Mouse (Mus musculus): ENCODE data around the gene Fbxl4. TPM values are rescaled to one million over a fixed set of nuclear protein-coding genes. Genes with fewer than 3 reads are reported as not detected.

Fbxl4 gene
- polyA plus RNA-seq, 1 experiment: 0.01 TPM

DNA sequence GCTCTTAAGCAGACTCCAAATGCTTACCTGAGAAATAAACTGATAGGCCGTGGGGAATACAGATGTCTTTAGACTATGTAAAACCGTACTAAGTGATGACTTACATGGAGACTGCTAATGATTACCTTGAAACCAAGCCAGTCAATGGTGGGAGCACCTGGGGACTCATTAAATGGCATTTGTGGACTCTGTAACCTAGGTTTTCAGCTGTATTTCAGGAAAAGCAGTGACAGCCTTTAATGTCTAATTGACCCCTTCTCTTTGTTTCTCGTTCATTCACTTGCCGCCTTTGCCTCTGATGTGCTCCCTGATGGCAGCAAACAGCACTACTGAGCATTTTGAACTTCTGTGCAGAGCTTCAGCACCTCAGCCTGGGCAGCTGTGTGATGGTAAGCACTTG is 65.1 kb downstream of the Fbxl4 start:
- no peaks in the 10 kb centered on the region for H3K4me1 ChIP-seq (ENCODE audit: control insufficient read depth)
- H3K9me3 ChIP-seq (ENCODE audit: control insufficient read depth, low read length): no peaks in the 10 kb centered on the region
- no peaks in the 10 kb centered on the region; the same call in 1 of the 2 replicates for H3K36me3 ChIP-seq (ENCODE audit: control insufficient read depth)
- no peaks in the 10 kb centered on the region for H3K27me3 ChIP-seq (ENCODE audit: control insufficient read depth)
- no peak overlapping the region for H3K4me3 ChIP-seq (replicated peaks)
- TF ChIP-seq GATA1 (IDR thresholded peaks at IDR 0.05; ENCODE audit: low read length) (no peak), TAL1 (IDR thresholded peaks at IDR 0.05; ENCODE audit: low read length) (no peak)

DNA sequence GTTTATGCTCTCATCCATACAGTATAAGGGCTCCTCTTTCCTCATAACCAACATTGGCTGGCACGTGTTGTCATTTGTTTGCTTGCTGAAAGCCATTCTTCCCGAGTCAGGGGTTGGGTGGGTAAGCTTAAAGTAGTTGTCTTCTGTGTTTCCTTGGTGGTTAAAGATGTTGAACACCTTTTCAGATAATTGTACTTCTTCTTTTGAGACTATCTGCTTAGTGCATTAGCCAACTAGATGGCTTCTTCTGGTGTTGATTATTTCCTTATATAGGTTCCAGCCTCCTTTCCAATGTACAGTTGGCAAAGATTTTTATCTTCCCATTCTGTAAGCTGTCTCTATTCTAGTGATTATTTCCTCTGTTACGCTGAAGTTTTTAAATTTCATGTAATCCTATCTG is 70.8 kb downstream of the Fbxl4 start:
- H3K9me3 ChIP-seq (ENCODE audit: control insufficient read depth, low read length): no peaks in the 10 kb centered on the region
- no peaks in the 10 kb centered on the region; the same call in 1 of the 2 replicates for H3K36me3 ChIP-seq (ENCODE audit: control insufficient read depth)
- no peaks in the 10 kb centered on the region for H3K4me1 ChIP-seq (ENCODE audit: control insufficient read depth)
- no peak overlapping the region for H3K4me3 ChIP-seq (replicated peaks)
- TF ChIP-seq GATA1 (IDR thresholded peaks at IDR 0.05; ENCODE audit: low read length) (no peak), TAL1 (IDR thresholded peaks at IDR 0.05; ENCODE audit: low read length) (no peak)
- no peaks in the 10 kb centered on the region for H3K27me3 ChIP-seq (ENCODE audit: control insufficient read depth)

DNA sequence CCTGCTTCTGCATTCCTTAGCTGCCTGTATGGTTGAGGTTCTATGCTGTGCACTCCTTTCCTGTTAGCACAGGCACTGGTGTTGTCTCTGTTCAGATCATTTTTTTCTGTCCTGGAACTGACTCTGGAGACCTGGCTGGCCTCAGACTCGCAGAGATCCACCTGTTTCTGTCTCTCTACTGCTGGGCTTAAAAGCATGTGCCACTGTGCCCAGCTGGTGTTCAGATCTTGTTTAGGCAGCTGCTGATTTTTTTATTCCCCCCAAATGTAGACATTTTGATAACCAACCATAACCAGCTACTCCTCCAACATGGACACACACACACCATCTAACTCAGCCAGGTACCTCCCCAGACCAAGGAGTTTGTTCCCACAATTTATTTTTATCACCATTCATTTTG is 112.2 kb downstream of the Fbxl4 start:
- no peak overlapping the region for H3K4me3 ChIP-seq (replicated peaks)
- no peaks in the 10 kb centered on the region; the same call in 1 of the 2 replicates for H3K27me3 ChIP-seq (ENCODE audit: control insufficient read depth)

DNA sequence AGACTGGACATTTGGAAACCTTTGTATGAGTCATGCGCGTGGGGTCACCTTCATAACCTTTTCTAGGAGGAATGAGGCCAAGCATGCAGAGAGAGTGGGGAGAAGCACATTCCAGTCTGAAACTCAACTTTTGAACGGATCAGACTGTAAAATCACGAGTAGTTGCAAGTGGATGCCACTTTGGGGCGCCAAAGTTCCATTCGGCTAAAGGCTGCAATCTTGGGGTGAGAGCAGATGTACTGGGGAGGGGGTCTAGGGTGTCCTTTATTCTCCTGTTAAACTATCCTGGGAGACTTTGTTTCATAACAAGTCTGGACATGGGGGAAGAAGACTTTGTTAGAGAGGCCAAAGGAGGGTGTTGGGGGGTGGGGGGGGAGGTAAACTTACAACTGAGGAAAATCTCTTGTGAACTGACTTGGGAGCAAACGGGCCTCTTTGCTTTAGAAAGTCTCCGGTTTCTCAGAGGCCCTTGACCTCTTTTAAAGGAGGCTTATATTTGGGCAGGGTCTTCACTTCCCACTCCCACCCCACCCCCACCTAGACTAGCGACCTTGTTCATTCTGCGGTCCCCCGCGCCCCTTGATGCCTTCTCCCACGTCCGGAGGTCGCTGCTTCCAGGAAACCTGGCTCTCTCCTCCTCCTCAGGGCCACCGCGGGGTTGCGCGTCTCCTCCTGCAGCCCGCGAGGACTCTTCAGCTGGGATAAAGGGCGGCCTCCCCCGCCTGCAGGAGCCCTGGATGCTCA is 119.8 kb downstream of the Fbxl4 start:
- H3K4me1 ChIP-seq (ENCODE audit: control insufficient read depth): no peaks in the 10 kb centered on the region
- peaks cover 71% of the 10 kb centered on the region for H3K27me3 ChIP-seq (ENCODE audit: control insufficient read depth)
- no peaks in the 10 kb centered on the region for H3K9me3 ChIP-seq (ENCODE audit: control insufficient read depth, low read length)
- H3K4me3 ChIP-seq (replicated peaks): no peak overlapping the region
- no peak for TF ChIP-seq GATA1 (IDR thresholded peaks at IDR 0.05; ENCODE audit: low read length)
- TF ChIP-seq TAL1 (IDR thresholded peaks at IDR 0.05; ENCODE audit: low read length): no peak
- no peaks in the 10 kb centered on the region for H3K36me3 ChIP-seq (ENCODE audit: control insufficient read depth)

More for the DNA sequence above, 112.2 kb downstream of the Fbxl4 start:
- no peaks in the 10 kb centered on the region for H3K9me3 ChIP-seq (ENCODE audit: control insufficient read depth, low read length)
- H3K4me1 ChIP-seq (ENCODE audit: control insufficient read depth): no peaks in the 10 kb centered on the region
- no peak for TF ChIP-seq TAL1 (IDR thresholded peaks at IDR 0.05; ENCODE audit: low read length)
- no peak for TF ChIP-seq GATA1 (IDR thresholded peaks at IDR 0.05; ENCODE audit: low read length)
- H3K36me3 ChIP-seq (ENCODE audit: control insufficient read depth): no peaks in the 10 kb centered on the region

DNA sequence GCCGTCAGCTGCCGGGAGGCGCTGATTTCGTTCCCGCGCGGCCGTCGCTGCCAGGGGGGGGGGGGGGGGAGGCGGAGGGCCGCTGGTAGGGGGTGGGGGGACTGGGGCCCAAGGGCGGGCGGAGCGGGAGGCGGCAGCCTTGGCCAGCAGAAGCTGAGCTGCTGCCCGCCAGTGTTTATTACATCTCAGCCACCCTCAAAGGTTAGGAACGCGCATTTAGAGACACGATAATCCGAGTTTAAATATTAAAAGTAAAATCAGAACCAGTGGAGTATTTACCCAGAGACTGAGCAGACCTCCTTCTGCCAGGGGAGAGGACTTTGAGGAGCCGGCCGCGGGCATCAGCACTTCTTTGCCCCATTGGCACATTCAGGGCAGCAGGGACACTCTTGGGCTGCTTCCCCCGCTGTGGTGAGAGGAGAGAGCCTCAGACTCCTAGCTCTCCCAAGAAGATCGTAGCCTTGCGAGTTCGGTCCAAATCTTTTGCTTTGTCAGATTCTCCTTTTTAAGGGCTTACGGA is 120.4 kb downstream of the Fbxl4 start:
- TF ChIP-seq TAL1 (IDR thresholded peaks at IDR 0.05; ENCODE audit: low read length): no peak
- no peak for TF ChIP-seq GATA1 (IDR thresholded peaks at IDR 0.05; ENCODE audit: low read length)
- no peaks in the 10 kb centered on the region for H3K36me3 ChIP-seq (ENCODE audit: control insufficient read depth)
- no peak overlapping the region for H3K4me3 ChIP-seq (replicated peaks)
- peaks cover 74% of the 10 kb centered on the region for H3K27me3 ChIP-seq (ENCODE audit: control insufficient read depth)
- no peaks in the 10 kb centered on the region for H3K4me1 ChIP-seq (ENCODE audit: control insufficient read depth)
- no peaks in the 10 kb centered on the region for H3K9me3 ChIP-seq (ENCODE audit: control insufficient read depth, low read length)

DNA sequence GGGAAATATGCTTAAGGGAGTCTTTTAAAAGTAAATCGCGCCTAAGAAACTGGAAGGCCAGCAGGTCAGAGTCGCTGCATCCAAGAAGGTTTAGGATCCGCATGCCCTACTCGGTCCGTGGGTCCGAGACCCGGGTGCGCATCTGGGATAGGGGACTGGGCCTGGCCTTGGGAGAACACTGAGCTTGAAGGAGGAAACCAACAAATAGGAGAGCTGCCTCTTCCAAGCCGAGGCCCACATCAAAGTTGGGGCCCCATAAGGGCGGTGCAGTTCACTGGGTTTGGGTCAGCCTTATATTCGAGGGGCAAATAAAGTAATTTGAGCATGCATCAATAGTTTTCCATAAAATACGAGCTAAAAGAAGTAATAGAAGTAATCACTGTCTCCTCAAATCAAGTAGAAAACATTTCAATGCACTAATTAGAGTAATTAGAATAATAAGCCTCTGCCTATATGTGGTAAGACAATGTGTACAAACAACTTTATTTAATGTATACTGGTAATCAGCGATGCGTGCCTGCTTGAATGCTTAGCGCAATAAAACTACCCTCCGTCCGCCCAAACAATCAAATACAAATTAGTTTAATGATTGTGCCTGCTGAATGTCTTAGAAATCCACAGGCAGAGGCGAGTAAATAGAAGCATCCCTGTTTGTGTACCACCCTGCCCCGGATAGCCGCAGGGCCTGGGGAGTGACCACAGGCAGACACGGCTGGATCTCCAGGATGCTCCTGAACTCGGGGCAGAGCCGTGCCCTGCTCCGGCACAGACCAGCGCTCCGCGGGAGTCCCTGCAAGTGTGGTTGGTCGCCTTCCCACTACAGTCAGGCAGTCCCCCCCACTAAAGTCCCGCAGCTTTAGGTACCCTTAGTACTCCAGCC is 121.4 kb downstream of the Fbxl4 start:
- Histone ChIP-seq H3K27me3 (ENCODE audit: control insufficient read depth) (peaks cover 83% of the 10 kb centered on the region), H3K4me1 (ENCODE audit: control insufficient read depth) (no peaks in the 10 kb centered on the region), H3K36me3 (ENCODE audit: control insufficient read depth) (no peaks in the 10 kb centered on the region), H3K9me3 (ENCODE audit: control insufficient read depth, low read length) (no peaks in the 10 kb centered on the region), H3K4me3 (replicated peaks) (no peak overlapping the region)
- TF ChIP-seq TAL1 (IDR thresholded peaks at IDR 0.05; ENCODE audit: low read length): no peak
- no peak for TF ChIP-seq GATA1 (IDR thresholded peaks at IDR 0.05; ENCODE audit: low read length)

DNA sequence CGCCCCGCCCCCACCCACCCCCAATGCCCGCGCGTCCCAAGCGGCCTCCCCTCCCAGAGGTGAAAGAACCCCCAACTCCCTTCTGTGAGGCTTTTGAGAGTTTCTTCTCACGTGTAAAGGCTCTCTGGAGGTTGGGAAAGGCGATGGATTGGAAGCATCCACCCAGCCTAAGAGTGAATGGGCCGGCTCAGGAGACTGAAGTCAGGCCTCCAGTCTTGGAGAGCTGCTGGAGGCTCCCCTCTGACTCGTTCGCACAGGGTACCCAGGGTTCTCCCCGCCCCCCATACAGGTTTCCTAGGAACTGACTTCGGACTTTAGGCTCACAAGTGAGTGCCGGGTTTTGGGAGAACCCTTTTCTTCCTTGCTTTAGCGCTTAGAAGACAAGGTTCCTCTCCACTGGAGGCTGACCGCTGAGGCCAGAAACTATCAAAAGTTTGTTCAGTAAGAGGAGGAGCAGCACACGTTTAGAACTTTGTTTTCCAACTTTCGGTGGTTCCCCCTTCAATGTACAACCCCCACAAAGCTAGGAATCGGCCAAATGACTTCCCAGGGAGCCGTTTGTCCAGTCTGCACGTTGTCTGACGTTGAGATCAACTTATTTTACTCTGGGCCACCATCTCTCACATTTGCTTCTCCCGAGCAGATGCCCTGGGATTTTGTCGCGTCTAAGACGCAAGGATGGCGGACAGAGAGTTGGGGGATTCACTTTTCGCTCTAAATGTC is 122.2 kb downstream of the Fbxl4 start:
- Histone ChIP-seq H3K27me3 (ENCODE audit: control insufficient read depth) (peaks cover 89% of the 10 kb centered on the region), H3K9me3 (ENCODE audit: control insufficient read depth, low read length) (no peaks in the 10 kb centered on the region), H3K4me3 (replicated peaks) (no peak overlapping the region), H3K4me1 (ENCODE audit: control insufficient read depth) (no peaks in the 10 kb centered on the region), H3K36me3 (ENCODE audit: control insufficient read depth) (no peaks in the 10 kb centered on the region)
- no peak for TF ChIP-seq TAL1 (IDR thresholded peaks at IDR 0.05; ENCODE audit: low read length)
- no peak for TF ChIP-seq GATA1 (IDR thresholded peaks at IDR 0.05; ENCODE audit: low read length)

DNA sequence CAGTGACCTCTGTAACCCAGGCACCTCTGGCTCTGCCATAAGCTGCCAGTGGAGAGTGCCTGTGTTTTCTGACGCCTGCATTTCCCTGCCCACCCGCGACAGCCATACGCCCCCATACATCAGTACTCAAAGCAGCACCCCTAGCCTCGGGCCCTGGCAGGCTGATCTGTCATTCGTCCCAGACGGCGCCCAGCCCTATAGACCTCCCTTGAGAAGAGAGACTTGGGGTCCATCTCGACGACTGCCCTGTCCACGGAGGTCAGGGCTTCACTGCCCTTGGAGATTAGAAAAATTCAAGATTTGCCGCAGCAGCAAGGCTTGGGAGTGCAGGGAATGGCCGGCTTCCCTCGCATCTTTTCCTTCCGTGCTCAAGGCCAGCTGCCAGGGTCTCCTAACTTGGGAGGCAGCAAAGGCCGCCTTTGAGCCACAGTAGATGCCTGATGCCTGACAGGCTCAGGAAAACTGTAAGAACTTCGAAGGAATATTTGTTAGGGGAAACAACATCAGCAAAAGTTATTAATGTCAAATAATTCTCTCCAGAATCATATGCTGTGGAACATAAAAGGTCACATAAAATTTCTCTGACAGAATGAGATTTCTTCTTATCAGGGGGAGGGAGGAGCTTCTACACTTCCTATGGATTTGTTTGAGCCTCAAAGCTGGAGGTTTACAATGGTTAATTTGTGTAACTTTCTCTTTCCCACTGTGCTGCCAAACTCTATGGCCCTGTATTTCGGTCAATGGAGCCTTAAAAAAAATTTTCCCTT is 122.9 kb downstream of the Fbxl4 start:
- Histone ChIP-seq H3K4me3 (replicated peaks) (no peak overlapping the region), H3K9me3 (ENCODE audit: control insufficient read depth, low read length) (no peaks in the 10 kb centered on the region), H3K36me3 (ENCODE audit: control insufficient read depth) (no peaks in the 10 kb centered on the region), H3K27me3 (ENCODE audit: control insufficient read depth) (peaks cover 91% of the 10 kb centered on the region), H3K4me1 (ENCODE audit: control insufficient read depth) (no peaks in the 10 kb centered on the region)
- no peak for TF ChIP-seq GATA1 (IDR thresholded peaks at IDR 0.05; ENCODE audit: low read length)
- no peak for TF ChIP-seq TAL1 (IDR thresholded peaks at IDR 0.05; ENCODE audit: low read length)

Data from erythroblast, embryonic 14.5 days (primary cell).